Mouse (Mus musculus): Measurements from ENCODE around the gene Hsd3b5. TPM values are rescaled to one million over a fixed set of nuclear protein-coding genes. Genes with fewer than 3 reads are reported as not detected.

Hsd3b5 gene
- polyA plus RNA-seq, 1 experiment = not detected

Other genes with a start within 250 kb of the Hsd3b5 start
- not detected in 2 replicates for gene Zfp697, start 247.8 kb downstream of the Hsd3b5 start, polyA plus RNA-seq (2012; ENCODE audit: insufficient read depth, low replicate concordance)
- gene Gm4450, start 173.1 kb downstream of the Hsd3b5 start, polyA plus RNA-seq (2012; ENCODE audit: insufficient read depth, low replicate concordance) = not detected in 2 replicates
- gene Hsd3b4, start 119.7 kb downstream of the Hsd3b5 start, polyA plus RNA-seq (2012; ENCODE audit: insufficient read depth, low replicate concordance) = not detected in 2 replicates
- not detected in 2 replicates for gene Gm10681, start 41.4 kb downstream of the Hsd3b5 start, polyA plus RNA-seq (2012; ENCODE audit: insufficient read depth, low replicate concordance)
- gene Hsd3b2, start 94.3 kb upstream of the Hsd3b5 start, polyA plus RNA-seq (2012; ENCODE audit: insufficient read depth, low replicate concordance) = not detected in 2 replicates
- 0.34 TPM in 1 of 2 replicates, not detected in the other for gene Hsd3b3, start 132.9 kb upstream of the Hsd3b5 start, polyA plus RNA-seq (2012; ENCODE audit: insufficient read depth, low replicate concordance)
- 0.19 and 1.3 TPM in 2 replicates for gene Hsd3b6, start 184.2 kb upstream of the Hsd3b5 start, polyA plus RNA-seq (2012; ENCODE audit: insufficient read depth, low replicate concordance)
- gene Hsd3b1, start 229.5 kb upstream of the Hsd3b5 start, polyA plus RNA-seq (2012; ENCODE audit: insufficient read depth, low replicate concordance) = 0.59 TPM in 1 of 2 replicates, not detected in the other

Measured in megakaryocyte, embryonic 14.5 days (primary cell).